Comparison of ENCODE assay signal across 8 mouse cellular contexts in genomic region chr9:44509487-44510354, GRCm38 (mm10). TPM values are rescaled to one million over a fixed set of nuclear protein-coding genes. Genes with fewer than 3 reads are reported as not detected.
DNase-seq lines count a peak whose midpoint lies in the region; ATAC-seq and TF ChIP-seq lines count a peak whose summit lies in the region.

No protein-coding gene starts in this region.

- no peaks in the 10 kb centered on the region for H3K27me3 ChIP-seq in hindbrain, embryonic 14.5 days (ENCODE audit: control insufficient read depth, insufficient read depth, low read length)

- intact Hi-C loops in left cerebral cortex, adult 2 months (cut with DNase I) = loop anchor here (2.0 kb wide), 1 partner anchor 95 kb away; the partner anchor contains the start of gene Ddx6

- peak; percentile 34 for ATAC-seq in activated CD4-positive, CD25-positive, alpha-beta regulatory T cell, adult 4 months
- peak; percentile 3; the same call in 1 of the 2 replicates for ATAC-seq in hindbrain, embryonic 14.5 days (ENCODE audit: low FRiP score)

- H3K4me3 ChIP-seq in hindbrain, embryonic 14.5 days (replicated peaks; ENCODE audit: low read length) = peak overlapping the region; percentile 11; the same call in 1 of the 2 replicates
- H3K4me3 ChIP-seq in left cerebral cortex, adult 2 months = peak overlapping the region; percentile 38
- peak overlapping the region; percentile 18 for H3K4me3 ChIP-seq in macrophage (ENCODE audit: inconsistent target)

- no peaks in the 10 kb centered on the region for H3K79me2 ChIP-seq in macrophage (ENCODE audit: inconsistent target)

- peak; percentile 87 to 91 for DNase-seq in cerebellum, postnatal 36 days
- peak; percentile 83 for DNase-seq in gastrocnemius, adult 18-20 months (ENCODE audit: low spot score)
- peak; percentile 75 for DNase-seq in hindbrain, embryonic 14.5 days (ENCODE audit: low spot score)
- DNase-seq in left cerebral cortex, adult 2 months (ENCODE audit: extremely low spot score in 1 of 2, low spot score in 2 of 2) = peak; percentile 82
- peak; percentile 85 for DNase-seq in retina, postnatal 1 day
- peak; percentile 81 to 85 for DNase-seq in urinary bladder, adult 18-20 months (ENCODE audit: low spot score in 2 of 2)

- H3K9ac ChIP-seq in hindbrain, embryonic 14.5 days = peak overlapping the region; percentile 28; the same call in 1 of the 2 replicates

- peak overlapping the region; percentile 65 for H3K27ac ChIP-seq in hindbrain, embryonic 14.5 days
- peak overlapping the region; percentile 17; the same call in 1 of the 2 replicates for H3K27ac ChIP-seq in left cerebral cortex, adult 2 months
- H3K27ac ChIP-seq in macrophage = no peak overlapping the region

- WGBS in hindbrain, embryonic 14.5 days = 7% methylated on average over 26 of the region's 27 CpGs
- WGBS in macrophage (ENCODE audit: missing documents) = 16% methylated on average over 27 of the region's 27 CpGs

- TF ChIP-seq CTCF in left cerebral cortex, adult 2 months (IDR thresholded peaks at IDR 0.05) = peak; percentile 47

- no peaks in the 10 kb centered on the region for H3K9me3 ChIP-seq in hindbrain, embryonic 14.5 days (ENCODE audit: control insufficient read depth, low read length)

- peak overlapping the region; percentile 39 for H3K4me2 ChIP-seq in hindbrain, embryonic 14.5 days (replicated peaks)

- H3K36me3 ChIP-seq in hindbrain, embryonic 14.5 days (replicated peaks; ENCODE audit: control insufficient read depth, insufficient read depth) = peaks cover 46% of the 10 kb centered on the region
- peaks cover 10% of the 10 kb centered on the region; the same call in 1 of the 2 replicates for H3K36me3 ChIP-seq in macrophage (ENCODE audit: inconsistent target)

- peaks cover 26% of the 10 kb centered on the region for H3K4me1 ChIP-seq in hindbrain, embryonic 14.5 days (replicated peaks; ENCODE audit: control insufficient read depth, insufficient read depth, low read length)

RNA-seq across cellular contexts. Expression of gene Bcl9l, which starts 27.1 kb away (rescaled TPM):
- polyA plus RNA-seq in activated CD4-positive, CD25-positive, alpha-beta regulatory T cell, adult 4 months (2017; shearing (Covaris generic)) = 10 to 100 TPM; 13.2 to 15.2 TPM
- 10 to 100 TPM; 36.0 to 36.6 TPM for total RNA-seq in gastrocnemius, adult 18-20 months (2021)
- polyA plus RNA-seq in hindbrain, embryonic 14.5 days (2014; fragmentation: Nextera tagmentation; extraction: Ambion mirVana) = 11.6 and 13.5 TPM in 2 replicates
- total RNA-seq in left cerebral cortex, adult 2 months (2021) = 10 to 100 TPM; 58.6 to 63.4 TPM
- 10 to 100 TPM in 16 of 26 experiments, 1 to 10 TPM in 8, under 1 TPM in 2; 0.56 to 30.1 (median 12.5) TPM for total RNA-seq in macrophage (2018; cell fraction: chromatin; rRNA removed)
- 10 to 100 TPM in 11 of 26 experiments, 1 to 10 TPM in 15; 3.7 to 16.4 (median 9.2) TPM for total RNA-seq in macrophage (2018; cell fraction: cytosol; rRNA removed)
- total RNA-seq in macrophage (2018; cell fraction: nucleus; rRNA removed) = 10 to 100 TPM in 16 of 26 experiments, 1 to 10 TPM in 10; 3.5 to 23.9 (median 13.3) TPM
- 5.3 to 6.6 TPM (median 6.0 TPM) in 3 replicates for polyA plus RNA-seq in macrophage (2018)

RNA-seq across cellular contexts. Expression of gene Cxcr5, which starts 52.0 kb away (rescaled TPM):
- polyA plus RNA-seq in activated CD4-positive, CD25-positive, alpha-beta regulatory T cell, adult 4 months (2017; shearing (Covaris generic)) = 10 to 100 TPM; 49.2 to 80.2 TPM
- not detected for total RNA-seq in gastrocnemius, adult 18-20 months (2021)
- polyA plus RNA-seq in hindbrain, embryonic 14.5 days (2014; fragmentation: Nextera tagmentation; extraction: Ambion mirVana) = not detected in 2 replicates
- not detected for total RNA-seq in left cerebral cortex, adult 2 months (2021)
- not detected for total RNA-seq in macrophage (2018; cell fraction: chromatin; rRNA removed)
- under 1 TPM in 13 of 26 experiments, not detected in 13; 0.03 to 0.39 (median 0.07) TPM for total RNA-seq in macrophage (2018; cell fraction: cytosol; rRNA removed)
- total RNA-seq in macrophage (2018; cell fraction: nucleus; rRNA removed) = under 1 TPM in 3 of 26 experiments, not detected in 23; 0.17 to 0.29 (median 0.21) TPM
- 0.09 TPM in 1 of 3 replicates, not detected in the others for polyA plus RNA-seq in macrophage (2018)

RNA-seq across cellular contexts. Expression of gene Upk2, which starts 54.9 kb away (rescaled TPM):
- polyA plus RNA-seq in activated CD4-positive, CD25-positive, alpha-beta regulatory T cell, adult 4 months (2017; shearing (Covaris generic)) = not detected
- under 1 TPM; 0.43 to 0.83 TPM for total RNA-seq in gastrocnemius, adult 18-20 months (2021)
- polyA plus RNA-seq in hindbrain, embryonic 14.5 days (2014; fragmentation: Nextera tagmentation; extraction: Ambion mirVana) = not detected in 2 replicates
- not detected for total RNA-seq in left cerebral cortex, adult 2 months (2021)
- not detected for total RNA-seq in macrophage (2018; cell fraction: chromatin; rRNA removed)
- total RNA-seq in macrophage (2018; cell fraction: cytosol; rRNA removed) = not detected
- not detected for total RNA-seq in macrophage (2018; cell fraction: nucleus; rRNA removed)
- polyA plus RNA-seq in macrophage (2018) = not detected in 3 replicates

Comparison
In these comparisons a context has a peak if more than half of its experiments do, and no peak if none do; other contexts are left out.
1. RNA of gene Cxcr5, which starts 52.0 kb away (polyA plus RNA-seq): 49.2 to 80.2 TPM in activated CD4-positive, CD25-positive, alpha-beta regulatory T cell, adult 4 months; 0.09 TPM in macrophage and not detected in hindbrain, embryonic 14.5 days; every median in the first group is over 10 times any median in the second.
2. Peak in every context shown above with its lines, with median percentiles within 50 percentile points of each other: DNase-seq and H3K4me3 ChIP-seq.